Mouse (Mus musculus): ENCODE data around the gene March9.
"Not testable (repeated sequence)": the region's sequence is repeated elsewhere in the genome, so short reads cannot be mapped to it uniquely, and the experiment has no call there.

The March9 gene

GRCm38 (mm10) chr10:127063239-127063872 is 3.4 kb upstream of the March9 start, which contains the start of gene Cdk4:
Cdk4 (plus strand) TSS chr10:127063534.
- peak; percentile 98 for DNase-seq (ENCODE audit: low read depth, low spot score)

GRCm38 (mm10) chr10:127062503-127062902 is 2.5 kb upstream of the March9 start:
- no peak for DNase-seq (ENCODE audit: low read depth, low spot score)

DNA sequence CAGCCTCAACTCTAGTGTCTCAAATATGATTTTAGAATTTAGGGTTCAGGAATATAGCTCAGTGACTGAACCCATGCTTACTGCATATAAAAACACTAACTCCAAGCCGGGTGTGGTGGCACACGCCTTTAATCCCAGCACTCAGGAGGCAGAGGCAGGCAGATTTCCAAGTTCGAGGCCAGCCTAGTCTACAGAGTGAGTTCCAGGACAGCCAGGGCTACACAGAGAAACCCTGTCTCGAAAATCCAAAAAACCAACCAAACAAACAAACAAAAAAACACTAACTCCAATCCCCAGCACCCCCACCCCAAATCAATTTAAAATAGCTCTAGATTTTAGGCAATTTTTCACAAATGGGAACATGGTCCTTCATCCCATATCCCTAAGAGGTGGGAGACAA is 2.1 kb upstream of the March9 start:
- not testable (repeated sequence) for DNase-seq (ENCODE audit: low read depth, low spot score)

- no peak for DNase-seq (ENCODE audit: low read depth, low spot score)
Measured at GRCm38 (mm10) chr10:127061513-127061912, 1.5 kb upstream of the March9 start.

GRCm38 (mm10) chr10:127061085-127061484 is 1.1 kb upstream of the March9 start:
- DNase-seq (ENCODE audit: low read depth, low spot score), result no peak

GRCm38 (mm10) chr10:127059174-127059967 is 613 bp downstream of the March9 start:
- DNase-seq (ENCODE audit: low read depth, low spot score), result no peak

GRCm38 (mm10) chr10:127058708-127059107 is 1.3 kb downstream of the March9 start:
- DNase-seq (ENCODE audit: low read depth, low spot score), result no peak

DNA sequence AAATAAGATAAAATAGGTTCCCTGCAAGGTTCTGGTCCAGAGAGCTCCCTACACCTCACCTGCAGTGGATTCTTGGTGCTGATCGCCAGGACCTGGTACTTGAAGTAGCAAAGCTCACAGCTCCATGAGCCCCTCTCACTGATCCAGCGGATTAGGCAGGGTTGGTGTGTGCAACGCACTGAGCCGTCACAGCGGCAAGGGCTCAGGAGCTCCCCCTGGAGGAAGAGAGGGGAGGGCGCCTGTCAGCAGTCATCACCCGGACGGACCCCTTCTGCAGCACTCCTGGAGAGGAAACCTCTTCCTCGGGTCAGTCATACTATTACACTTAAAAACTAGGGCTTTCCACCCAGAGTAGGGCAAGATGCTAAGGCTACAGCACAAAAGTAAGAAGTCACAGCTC is 1.8 kb downstream of the March9 start:
- DNase-seq (ENCODE audit: low read depth, low spot score), result no peak

DNA sequence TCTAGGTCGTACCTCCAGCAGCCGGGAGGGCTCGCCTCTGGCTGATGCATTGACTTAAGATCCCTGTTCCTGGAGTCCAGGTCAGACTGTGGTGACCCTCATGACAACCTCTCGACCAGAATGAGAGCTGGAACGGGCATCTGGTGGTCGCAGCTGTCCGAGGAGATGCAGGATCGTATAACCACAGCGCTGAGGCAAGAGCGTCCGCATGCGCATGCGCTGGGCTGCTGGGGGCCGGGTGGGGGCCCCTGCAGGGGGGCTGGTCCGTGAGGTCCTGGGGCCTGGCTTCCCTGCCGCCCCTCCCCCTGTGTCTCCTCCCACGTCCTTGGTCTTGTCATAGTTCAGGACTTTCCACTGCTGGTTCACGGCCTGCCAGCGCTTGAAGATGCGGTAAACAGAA is 3.5 kb downstream of the March9 start:
- DNase-seq (ENCODE audit: low read depth, low spot score), result no peak

- DNase-seq (ENCODE audit: low read depth, low spot score), result no peak
Measured at GRCm38 (mm10) chr10:127055406-127055805, 4.6 kb downstream of the March9 start.

- no peak for DNase-seq (ENCODE audit: low read depth, low spot score)
Measured at GRCm38 (mm10) chr10:127054646-127055045, 5.3 kb downstream of the March9 start.

GRCm38 (mm10) chr10:127050119-127050474 is 9.9 kb downstream of the March9 start:
- DNase-seq (ENCODE audit: low read depth, low spot score), result no peak

DNA sequence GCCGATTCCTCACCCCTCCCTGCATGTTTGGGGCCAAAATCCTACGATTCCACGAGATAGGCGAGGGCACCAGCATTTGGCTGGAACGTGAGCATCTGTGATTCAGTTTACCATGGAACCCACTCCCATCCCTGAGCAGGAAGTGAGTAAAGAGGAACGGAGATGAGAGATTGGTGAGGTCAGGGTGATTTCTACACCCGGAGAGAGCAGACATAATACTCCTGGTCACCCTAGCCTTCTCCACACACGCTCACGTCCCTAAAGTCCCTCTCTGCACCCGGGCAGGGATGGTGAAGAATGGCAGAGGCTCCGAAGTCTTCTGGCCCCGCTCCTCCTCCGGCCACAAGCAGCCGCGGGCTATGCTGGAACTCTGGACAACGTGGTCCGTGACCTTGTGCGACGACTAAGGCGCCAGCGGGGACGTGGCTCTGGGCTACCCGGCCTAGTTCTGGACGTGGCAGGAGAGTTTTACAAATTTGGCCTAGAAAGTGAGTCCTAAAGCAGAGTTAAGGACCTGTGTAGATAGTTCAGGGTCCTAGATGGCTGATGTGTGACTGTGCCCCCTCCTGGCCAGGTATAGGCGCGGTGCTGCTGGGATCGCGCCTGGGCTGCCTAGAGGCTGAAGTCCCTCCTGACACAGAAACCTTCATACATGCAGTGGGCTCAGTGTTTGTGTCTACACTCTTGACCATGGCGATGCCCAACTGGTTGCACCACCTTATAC is 10.4 kb downstream of the March9 start:
- no peak for DNase-seq (ENCODE audit: low read depth, low spot score)

DNA sequence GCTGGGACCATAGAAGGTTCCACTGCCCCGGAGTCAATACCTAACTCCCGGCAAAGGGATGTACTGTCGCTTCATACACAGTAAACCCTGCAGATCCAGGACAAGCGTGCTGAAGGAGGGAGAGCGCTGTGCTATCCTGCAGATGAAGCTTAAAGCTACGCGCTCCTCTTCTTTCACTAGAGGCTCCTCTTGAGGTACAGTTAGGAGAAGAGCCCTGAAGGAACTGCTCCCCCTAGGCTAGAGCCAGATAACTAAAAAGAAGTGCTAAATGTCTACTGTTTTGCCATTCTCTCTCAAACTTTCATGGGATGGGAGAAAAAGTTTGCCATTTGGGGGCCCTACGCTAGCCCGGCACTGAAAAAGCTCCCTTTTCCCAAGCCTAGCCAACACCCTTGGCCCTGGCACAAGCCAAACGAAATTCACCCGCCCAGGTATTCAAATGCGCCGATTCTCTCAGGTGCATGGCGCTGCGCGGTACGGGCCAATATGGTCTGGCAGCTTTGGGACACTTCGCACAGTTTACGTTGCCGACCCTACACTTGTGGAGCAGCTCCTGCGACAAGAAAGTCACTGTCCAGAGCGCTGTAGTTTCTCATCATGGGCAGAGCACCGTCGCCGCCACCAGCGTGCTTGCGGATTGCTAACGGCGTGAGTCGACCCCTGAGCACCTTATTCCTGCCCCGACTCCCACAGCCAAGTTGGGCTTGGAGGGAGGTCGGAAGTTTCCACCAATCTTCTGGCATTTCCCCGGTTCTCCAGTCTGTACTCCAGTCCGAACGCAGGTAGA is 11.2 kb downstream of the March9 start:
- no peak for DNase-seq (ENCODE audit: low read depth, low spot score)

DNA sequence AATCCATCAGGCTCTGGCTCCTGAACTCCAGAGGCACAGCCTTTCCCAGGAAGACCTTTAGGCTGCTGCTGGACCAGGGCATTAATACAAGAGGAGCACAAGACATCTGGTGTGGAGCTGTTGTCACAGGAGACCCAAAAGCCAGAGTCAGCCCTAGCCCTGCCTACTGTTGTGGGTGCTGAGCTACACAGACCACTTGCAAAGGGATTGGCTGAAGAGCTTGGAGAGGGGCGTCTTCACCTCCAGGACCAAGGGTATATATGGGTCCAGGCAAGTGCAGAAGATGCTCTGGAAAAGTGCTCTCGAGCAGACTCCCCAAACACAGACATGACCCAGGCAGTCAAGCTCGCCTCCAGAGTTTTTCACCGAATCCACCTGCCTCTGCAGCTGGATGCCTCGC is 12.0 kb downstream of the March9 start, which contains the start of gene Cyp27b1:
Gene Cyp27b1 (plus strand): TSS at position 297 of the 400 bp plus-strand sequence.
- DNase-seq (ENCODE audit: low read depth, low spot score), result no peak

GRCm38 (mm10) chr10:127043187-127043586 is 16.8 kb downstream of the March9 start:
- DNase-seq (ENCODE audit: low read depth, low spot score), result no peak

- no peak for DNase-seq (ENCODE audit: low read depth, low spot score)
Measured at GRCm38 (mm10) chr10:127042468-127043115, 17.4 kb downstream of the March9 start.

DNA sequence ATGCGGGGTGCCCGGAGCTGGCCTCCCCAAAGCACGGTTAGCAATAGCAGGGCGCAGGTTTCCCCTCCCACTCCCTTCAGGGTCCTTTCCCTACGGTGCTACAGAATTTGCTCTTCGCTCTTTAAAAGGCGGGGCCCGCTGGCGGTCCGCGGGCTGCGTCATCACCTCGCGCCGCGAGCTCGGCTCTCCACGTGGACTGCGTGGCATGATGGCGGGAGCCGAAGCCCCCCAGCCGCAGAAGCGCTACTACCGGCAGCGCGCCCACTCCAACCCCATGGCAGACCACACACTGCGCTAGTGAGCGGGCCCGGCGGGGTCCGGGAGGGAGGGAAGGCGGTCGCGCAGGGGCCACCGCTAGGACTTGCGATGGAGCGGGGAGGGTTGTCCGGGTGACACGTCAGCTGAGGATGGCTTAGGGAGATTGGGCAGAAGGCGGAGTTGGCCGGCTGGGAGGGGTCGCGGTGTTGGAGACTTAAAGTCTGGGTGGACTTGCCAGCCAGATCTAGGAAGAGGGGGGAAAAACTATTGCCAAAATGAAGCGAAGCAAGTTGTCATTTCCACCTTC is 18.1 kb downstream of the March9 start:
- DNase-seq (ENCODE audit: low read depth, low spot score), result no peak

DNA sequence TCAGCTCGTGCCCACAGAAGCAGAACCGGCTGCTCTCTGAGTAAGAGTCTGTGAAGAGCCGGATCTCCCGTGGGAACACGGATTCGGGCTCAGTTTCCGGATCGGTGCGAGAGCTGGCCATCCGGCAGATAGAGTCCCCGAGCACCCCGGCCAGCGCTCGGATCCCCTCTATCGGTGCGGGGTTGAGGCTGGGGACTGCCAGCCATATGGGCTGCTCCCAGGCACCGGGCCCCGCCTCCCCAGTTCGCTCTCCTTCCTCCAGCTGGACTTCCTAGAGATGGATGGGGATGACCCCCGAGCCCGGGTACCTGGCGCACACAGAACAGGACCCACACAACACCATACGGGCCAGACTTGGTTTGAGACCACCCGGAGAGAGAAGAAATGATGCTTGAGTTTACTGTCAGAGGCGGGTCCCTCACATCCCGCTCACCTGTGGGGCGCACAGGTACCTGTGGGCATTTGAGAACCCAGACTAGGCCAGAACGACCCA is 18.7 kb downstream of the March9 start, which contains the start of the genes Mettl1 and Eef1akmt3:
Gene Mettl1 (plus strand): TSS at position 141 of the 493 bp plus-strand sequence.
Gene Eef1akmt3 (minus strand): TSS at position 240 of the 493 bp plus-strand sequence.
- DNase-seq (ENCODE audit: low read depth, low spot score), result no peak

- no peak for DNase-seq (ENCODE audit: low read depth, low spot score)
Measured at GRCm38 (mm10) chr10:127040569-127041214, 19.3 kb downstream of the March9 start.
